Mouse (Mus musculus): ENCODE measurements around the gene Oprm1.

DNA sequence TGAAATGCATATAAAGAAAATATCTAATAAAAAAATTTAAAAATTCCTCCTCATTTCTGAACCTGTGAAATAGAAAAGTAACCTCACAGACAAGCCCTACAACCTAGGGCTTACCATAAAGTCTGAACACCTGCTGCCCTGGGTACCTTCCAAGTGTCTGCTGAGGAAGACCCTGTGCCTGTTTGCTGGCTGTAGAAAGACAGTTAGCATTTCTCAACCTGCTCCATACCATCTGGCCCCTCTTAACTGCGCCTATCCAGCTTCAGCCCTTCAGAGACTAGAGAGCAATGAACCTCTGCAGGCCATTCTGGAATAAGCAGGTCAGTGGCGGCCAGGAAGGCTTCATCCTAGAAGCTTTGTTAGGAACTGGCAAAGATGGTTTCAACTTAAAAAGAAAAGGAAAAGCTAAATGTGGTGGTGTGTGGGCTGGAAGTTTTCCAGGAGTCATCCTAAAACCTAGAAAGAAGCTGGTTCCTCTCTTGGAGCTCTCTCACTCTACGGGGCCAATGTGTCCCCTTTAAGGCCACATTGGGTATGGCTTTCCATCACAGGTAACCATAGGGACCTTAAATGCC, 143.6 kb downstream of the Oprm1 start:
- TF ChIP-seq CTCF (IDR thresholded peaks at IDR 0.05; ENCODE audit: low read depth, low read length) (no peak), GATA1 (IDR thresholded peaks at IDR 0.05; ENCODE audit: borderline replicate concordance, low read length) (no peak), TAL1 (conservative IDR thresholded peaks at IDR 0.05; ENCODE audit: low read depth, low read length) (no peak), POLR2AphosphoS5 (IDR thresholded peaks at IDR 0.05; ENCODE audit: insufficient replicate concordance, low read depth, low read length) (no peak), GATA2 (IDR thresholded peaks at IDR 0.05; ENCODE audit: borderline replicate concordance, low read depth, low read length) (no peak)

All from G1E (cell line).